Mouse (Mus musculus) MEL-GATA-1-ER (cell line): ENCODE results near the gene Nhlrc1.

ENCODE experiments used
- DNase-seq: peaks from one replicate; pipeline ENCODE4 v3.0.0-alpha.2; 2012; ENCODE audit warnings: low read depth; ENCODE audit errors: extremely low read depth

The Nhlrc1 gene

DNA sequence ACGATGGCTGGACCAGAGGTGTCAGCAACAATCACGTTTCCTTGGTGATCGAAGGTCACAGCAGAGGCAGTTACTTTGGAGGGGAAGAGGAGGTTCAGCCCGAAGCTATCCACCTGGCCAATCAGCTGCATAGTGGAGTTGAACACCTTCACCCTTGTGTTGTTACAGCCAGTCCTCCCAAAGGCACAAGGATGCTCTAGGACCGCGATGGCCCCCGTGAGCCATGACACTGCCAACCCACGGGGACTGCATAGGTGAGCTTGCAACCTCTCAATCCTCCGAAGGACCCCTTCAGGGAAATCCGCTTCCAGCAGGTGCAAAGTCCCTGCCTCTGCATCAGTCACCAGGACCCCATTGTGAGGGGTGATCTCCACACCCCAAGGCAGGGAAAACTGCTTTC is 910 bp downstream of the Nhlrc1 start:
- no peak for DNase-seq

DNA sequence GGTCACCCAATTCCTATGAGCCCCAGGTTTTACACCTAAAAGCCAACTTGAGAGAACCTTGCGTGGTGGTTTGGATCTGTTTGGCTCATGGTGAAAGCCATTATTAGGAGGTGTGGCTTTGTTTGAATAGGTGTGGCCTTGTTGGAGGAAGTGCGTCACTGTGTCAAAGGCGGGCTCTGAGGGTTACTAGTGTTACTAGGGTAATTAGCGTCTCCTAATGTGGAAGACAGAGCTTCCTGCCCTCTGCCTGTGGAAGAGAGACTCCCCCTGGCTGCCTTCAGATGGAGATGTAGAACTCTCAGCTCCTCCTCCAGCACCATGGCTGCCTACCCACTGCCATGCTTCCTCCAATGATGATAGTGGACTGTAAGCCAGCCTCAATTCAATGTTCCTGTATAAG is 13.1 kb downstream of the Nhlrc1 start:
- DNase-seq, result no peak

DNA sequence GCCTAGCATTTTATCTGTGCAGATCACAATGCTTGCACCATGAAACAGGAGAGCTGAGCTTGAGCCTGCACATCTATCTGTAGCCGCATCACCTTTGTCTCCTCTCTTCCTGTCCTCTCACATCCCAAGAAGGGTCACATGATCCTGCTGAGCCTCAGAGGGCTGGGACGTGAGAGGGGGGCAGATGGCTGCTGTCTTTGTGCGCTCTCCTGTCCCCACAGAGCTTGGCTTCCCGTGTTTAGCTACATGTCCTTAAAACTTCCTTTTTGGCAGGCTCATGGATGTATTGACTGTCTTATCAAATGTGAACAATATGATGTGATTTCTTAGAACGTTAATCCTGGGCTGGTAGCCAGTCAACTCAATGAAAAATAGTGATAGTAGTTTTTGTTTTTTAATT is 15.2 kb downstream of the Nhlrc1 start:
- no peak for DNase-seq

DNA sequence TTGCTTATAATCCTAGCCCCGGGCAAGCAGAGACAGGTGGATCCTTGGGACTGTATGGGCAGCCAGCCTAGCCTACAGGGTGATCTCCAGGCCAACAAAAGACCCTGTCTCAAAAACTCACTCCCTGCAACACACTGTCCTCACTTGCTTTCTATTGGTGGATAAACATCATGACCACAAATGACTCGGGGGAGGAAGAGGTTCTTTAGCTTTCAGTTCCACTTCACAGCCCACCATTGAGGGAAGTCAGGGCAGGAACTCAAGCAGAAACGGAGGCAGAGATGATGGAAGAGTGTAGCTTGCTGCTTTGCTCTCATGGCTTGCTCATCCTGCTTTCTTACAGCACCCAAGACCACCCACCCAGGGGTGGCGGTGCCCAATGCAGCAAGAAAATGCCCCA is 17.3 kb downstream of the Nhlrc1 start:
- DNase-seq, result no peak

- no peak for DNase-seq
Observed at GRCm38 (mm10) chr13:46993274-46993551, 21.4 kb downstream of the Nhlrc1 start.

DNA sequence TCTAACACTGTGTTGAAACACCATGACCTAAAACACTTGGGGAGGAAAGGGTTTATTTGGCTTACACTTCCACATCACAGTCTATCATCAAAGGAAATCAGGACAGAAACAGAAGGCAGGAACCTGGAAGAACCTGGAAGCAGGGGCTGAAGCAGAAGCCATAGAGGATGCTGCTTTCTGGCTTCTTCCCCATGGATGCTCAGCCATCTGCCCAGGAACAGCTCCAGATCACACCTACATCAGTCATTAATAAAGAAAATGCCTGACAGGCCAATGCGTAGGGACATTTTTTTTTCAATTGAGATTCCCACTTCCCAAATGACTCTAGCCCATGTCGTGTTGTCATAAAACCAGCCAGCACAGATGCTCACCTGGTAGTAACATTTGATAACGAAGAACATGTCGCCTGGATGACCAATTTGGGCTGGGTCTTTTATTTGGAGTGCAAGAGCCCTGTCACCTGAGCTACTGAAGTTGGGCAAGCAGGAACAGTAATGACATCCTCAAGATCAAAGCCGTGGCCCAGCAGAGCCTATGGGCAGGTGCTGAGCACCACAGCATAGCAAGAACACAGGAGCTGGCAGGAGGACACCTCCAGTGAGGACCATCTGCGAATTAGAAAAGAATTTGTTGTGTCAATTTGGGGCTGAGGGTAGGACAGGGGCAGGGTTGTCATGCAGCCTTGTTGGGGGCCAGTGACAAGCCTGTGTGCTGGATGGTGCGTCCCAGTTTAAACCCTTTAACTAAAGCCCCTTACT is 22.0 kb downstream of the Nhlrc1 start:
- DNase-seq, result no peak

DNA sequence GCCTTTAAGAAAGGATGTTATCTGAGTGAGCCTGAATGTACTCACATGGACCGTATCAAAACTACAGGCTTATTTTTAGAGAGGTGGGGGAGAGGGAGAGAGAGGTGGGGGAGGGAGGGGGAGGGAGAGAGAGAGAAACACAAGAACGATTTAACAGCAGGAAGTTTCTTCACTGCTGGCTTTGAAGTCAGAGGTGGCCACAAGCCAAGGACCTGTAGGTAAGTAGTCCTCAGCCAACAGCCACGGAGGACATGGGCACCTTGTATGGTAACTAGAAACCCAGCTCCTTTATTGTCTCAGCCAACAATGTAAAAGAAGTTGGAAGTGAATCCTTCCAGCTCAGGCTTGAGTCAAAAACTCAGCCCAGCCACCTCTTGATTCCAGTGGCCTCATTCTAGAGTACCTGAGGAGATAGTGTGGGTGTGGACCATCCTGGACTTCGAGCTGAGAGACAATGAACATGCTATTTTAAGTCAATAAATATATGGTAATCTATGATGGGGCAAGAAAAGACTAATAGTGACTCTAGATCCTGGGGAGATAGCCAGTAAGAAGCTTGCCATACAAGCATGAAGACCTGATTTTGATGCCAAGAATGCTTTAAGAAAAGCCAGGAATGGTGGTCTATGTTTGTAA is 24.2 kb downstream of the Nhlrc1 start:
- DNase-seq, result no peak

DNA sequence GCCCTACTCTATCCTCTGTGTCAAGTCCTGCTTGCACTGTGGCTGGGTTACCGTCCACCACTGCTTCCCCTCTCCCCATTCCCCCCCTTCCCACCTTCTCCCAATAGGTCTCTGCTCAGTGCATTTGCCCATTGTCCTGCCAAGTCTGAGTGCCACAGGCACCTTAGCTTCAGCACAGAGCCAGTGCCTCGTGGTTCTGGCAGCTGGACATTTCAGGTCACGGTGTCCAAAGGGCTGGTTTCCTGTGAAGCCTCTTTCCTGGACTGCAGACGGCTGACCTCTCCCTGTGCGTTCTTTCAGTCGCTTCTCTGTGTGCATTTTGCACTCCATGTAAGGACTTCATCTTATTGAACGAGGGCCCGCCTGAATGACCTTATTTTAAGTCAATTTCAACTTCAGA is 26.7 kb downstream of the Nhlrc1 start:
- no peak for DNase-seq

GRCm38 (mm10) chr13:46986208-46986607 is 28.4 kb downstream of the Nhlrc1 start:
- DNase-seq, result no peak

- no peak for DNase-seq
Observed at GRCm38 (mm10) chr13:46983878-46984277, 30.8 kb downstream of the Nhlrc1 start.

DNA sequence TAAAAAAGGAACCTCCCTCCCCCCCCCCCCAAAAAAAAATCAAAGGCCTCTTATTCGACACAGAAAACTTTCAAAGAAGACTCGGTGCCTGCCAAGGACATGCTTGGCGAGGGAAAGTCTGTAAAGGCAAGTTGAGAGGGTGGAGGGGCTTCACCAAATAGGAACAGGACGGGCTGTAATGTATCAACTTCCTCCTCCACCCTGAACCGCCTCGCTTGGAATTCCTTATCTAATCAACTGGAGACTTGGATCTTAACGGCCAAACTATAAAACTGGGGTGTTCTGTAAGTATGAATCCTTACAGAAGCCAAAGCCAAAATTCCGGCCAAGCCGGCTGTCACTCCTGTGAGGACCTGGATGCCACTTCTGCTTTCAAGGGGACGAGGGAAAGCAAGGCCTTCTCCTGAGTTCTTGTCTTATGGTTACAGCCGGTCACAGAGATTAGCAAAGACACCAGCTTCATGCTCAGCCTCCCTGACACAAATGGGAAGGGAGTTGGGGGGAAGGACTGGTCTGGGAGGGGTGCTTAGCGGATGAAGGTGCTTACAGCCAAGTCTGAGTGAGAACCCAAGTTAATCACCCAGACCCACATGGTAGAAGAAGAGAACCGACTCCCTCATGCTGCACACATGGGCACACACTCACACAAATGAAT is 34.7 kb downstream of the Nhlrc1 start:
- peak; percentile 57 for DNase-seq

DNA sequence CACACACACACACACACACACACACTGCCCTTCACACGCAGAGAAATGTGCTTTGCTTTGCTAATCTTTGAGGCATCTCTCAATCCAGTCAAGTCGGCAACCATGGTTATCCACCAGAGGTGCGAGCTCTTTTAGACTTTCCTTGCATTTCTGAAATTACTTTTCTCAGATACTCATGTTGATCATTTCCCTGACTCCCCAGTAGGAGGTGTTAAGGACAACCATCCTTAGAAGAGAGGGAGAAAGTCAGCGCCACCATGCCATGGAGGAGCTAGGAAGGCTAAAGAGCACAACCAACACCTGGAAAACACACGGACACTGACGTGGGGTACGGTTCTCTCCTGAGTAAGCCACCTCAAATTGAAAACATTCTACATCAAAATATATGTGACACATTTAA is 38.1 kb downstream of the Nhlrc1 start:
- DNase-seq, result no peak

GRCm38 (mm10) chr13:46975930-46976329 is 38.7 kb downstream of the Nhlrc1 start:
- no peak for DNase-seq

GRCm38 (mm10) chr13:46975031-46975551 is 39.6 kb downstream of the Nhlrc1 start:
- no peak for DNase-seq

DNA sequence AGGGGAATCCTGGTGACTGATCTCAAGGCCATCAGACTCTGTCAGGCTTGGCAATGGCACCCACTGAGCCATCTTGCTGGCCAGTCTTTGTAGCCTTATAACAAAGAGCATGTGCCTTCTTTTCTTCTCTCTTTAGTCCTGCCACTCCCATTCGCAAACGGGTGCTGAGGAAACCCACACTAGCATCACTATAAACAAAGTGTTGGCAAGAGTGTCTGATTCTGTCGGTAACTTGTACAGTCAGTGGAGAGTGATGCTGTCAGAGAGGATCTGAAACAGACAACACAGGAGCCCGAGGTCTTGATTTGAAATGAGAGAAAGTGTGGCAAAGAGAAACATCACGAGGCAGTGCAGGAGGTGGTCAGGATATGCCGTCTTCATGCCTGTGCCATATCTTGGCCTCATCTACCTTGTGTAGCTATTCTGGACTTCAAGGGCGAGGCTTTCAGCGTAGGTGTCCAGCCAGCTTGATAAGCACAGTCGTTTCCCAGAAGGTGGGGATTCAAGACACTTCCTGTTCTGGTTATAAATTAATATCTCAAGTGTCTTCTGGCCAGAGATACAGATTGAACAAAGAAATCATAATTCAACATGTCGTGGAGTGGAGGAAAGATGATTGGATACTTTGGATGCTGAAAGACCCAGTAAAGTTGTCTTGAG is 44.2 kb downstream of the Nhlrc1 start:
- no peak for DNase-seq

- DNase-seq, result no peak
Observed at GRCm38 (mm10) chr13:46968626-46969025, 46.0 kb downstream of the Nhlrc1 start.

DNA sequence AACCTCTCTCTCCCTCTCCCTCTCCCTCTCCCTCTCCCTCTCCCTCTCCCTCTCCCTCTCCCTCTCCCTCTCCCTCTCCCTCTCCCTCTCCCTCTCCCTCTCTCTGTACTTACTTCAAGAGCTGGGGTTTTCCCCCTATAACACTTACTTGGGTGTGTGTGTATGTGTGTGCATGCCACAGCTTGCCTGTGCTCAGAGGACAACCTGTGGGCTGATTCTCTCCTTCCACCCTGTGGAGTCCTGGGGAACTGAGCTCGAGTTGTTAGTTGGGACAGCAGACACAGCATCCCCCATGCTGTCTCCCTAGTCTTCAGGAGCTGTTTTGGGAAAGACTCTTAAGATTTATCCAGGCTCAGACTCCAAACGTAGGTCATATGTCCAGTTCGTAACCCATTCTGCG is 47.3 kb downstream of the Nhlrc1 start:
- DNase-seq, result no peak
